Mouse (Mus musculus): ENCODE results near the gene Trp53rka. TPM values are rescaled to one million over a fixed set of nuclear protein-coding genes. Genes with fewer than 3 reads are reported as not detected.

Trp53rka gene
- total RNA-seq, 1 experiment from 2014 or later, result 8.0 TPM

GRCm38 (mm10) chr2:165494495-165494894 lies 1.4 kb upstream of the Trp53rka start:
- no peak for ATAC-seq (replicated peaks in 1 of 2; ENCODE audit: insufficient read depth in 1 of 2, low FRiP score in 2 of 2, low TSS enrichment in 1 of 2, low read depth in 1 of 2, poor library complexity in 2 of 2, severe bottlenecking in 2 of 2)

GRCm38 (mm10) chr2:165493587-165494210 lies 575 bp upstream of the Trp53rka start:
- 0 out of 4 replicates have a peak, but pooled peaks of 1 of the 2 experiments have one; percentile 8 for ATAC-seq (replicated peaks in 1 of 2; ENCODE audit: insufficient read depth in 1 of 2, low FRiP score in 2 of 2, low TSS enrichment in 1 of 2, low read depth in 1 of 2, poor library complexity in 2 of 2, severe bottlenecking in 2 of 2)

GRCm38 (mm10) chr2:165486881-165487535 lies 6.1 kb downstream of the Trp53rka start:
- ATAC-seq (replicated peaks in 1 of 2; ENCODE audit: insufficient read depth in 1 of 2, low FRiP score in 2 of 2, low TSS enrichment in 1 of 2, low read depth in 1 of 2, poor library complexity in 2 of 2, severe bottlenecking in 2 of 2), result peak; percentile 52 to 73

GRCm38 (mm10) chr2:165486401-165486800 lies 6.7 kb downstream of the Trp53rka start:
- ATAC-seq (replicated peaks in 1 of 2; ENCODE audit: insufficient read depth in 1 of 2, low FRiP score in 2 of 2, low TSS enrichment in 1 of 2, low read depth in 1 of 2, poor library complexity in 2 of 2, severe bottlenecking in 2 of 2), result no peak

- no peak for ATAC-seq (replicated peaks in 1 of 2; ENCODE audit: insufficient read depth in 1 of 2, low FRiP score in 2 of 2, low TSS enrichment in 1 of 2, low read depth in 1 of 2, poor library complexity in 2 of 2, severe bottlenecking in 2 of 2)
Measured at GRCm38 (mm10) chr2:165485826-165486225, 7.3 kb downstream of the Trp53rka start.

- ATAC-seq (replicated peaks in 1 of 2; ENCODE audit: insufficient read depth in 1 of 2, low FRiP score in 2 of 2, low TSS enrichment in 1 of 2, low read depth in 1 of 2, poor library complexity in 2 of 2, severe bottlenecking in 2 of 2), result no peak
Measured at GRCm38 (mm10) chr2:165484152-165484551, 9.0 kb downstream of the Trp53rka start.

- no peak for ATAC-seq (replicated peaks in 1 of 2; ENCODE audit: insufficient read depth in 1 of 2, low FRiP score in 2 of 2, low TSS enrichment in 1 of 2, low read depth in 1 of 2, poor library complexity in 2 of 2, severe bottlenecking in 2 of 2)
Measured at GRCm38 (mm10) chr2:165482003-165482402, 11.1 kb downstream of the Trp53rka start.

GRCm38 (mm10) chr2:165475850-165476249 lies 17.3 kb downstream of the Trp53rka start:
- no peak for ATAC-seq (replicated peaks in 1 of 2; ENCODE audit: insufficient read depth in 1 of 2, low FRiP score in 2 of 2, low TSS enrichment in 1 of 2, low read depth in 1 of 2, poor library complexity in 2 of 2, severe bottlenecking in 2 of 2)

GRCm38 (mm10) chr2:165475412-165475811 lies 17.7 kb downstream of the Trp53rka start:
- ATAC-seq (replicated peaks in 1 of 2; ENCODE audit: insufficient read depth in 1 of 2, low FRiP score in 2 of 2, low TSS enrichment in 1 of 2, low read depth in 1 of 2, poor library complexity in 2 of 2, severe bottlenecking in 2 of 2), result no peak

- ATAC-seq (replicated peaks in 1 of 2; ENCODE audit: insufficient read depth in 1 of 2, low FRiP score in 2 of 2, low TSS enrichment in 1 of 2, low read depth in 1 of 2, poor library complexity in 2 of 2, severe bottlenecking in 2 of 2), result no peak
Measured at GRCm38 (mm10) chr2:165473003-165473402, 20.1 kb downstream of the Trp53rka start, which contains the start of gene Slc13a3. TSS of gene Slc13a3 (minus strand) at chr2:165473230.

- ATAC-seq (replicated peaks in 1 of 2; ENCODE audit: insufficient read depth in 1 of 2, low FRiP score in 2 of 2, low TSS enrichment in 1 of 2, low read depth in 1 of 2, poor library complexity in 2 of 2, severe bottlenecking in 2 of 2), result no peak
Measured at GRCm38 (mm10) chr2:165471943-165472342, 21.2 kb downstream of the Trp53rka start.

GRCm38 (mm10) chr2:165470167-165470566 lies 23.0 kb downstream of the Trp53rka start:
- ATAC-seq (replicated peaks in 1 of 2; ENCODE audit: insufficient read depth in 1 of 2, low FRiP score in 2 of 2, low TSS enrichment in 1 of 2, low read depth in 1 of 2, poor library complexity in 2 of 2, severe bottlenecking in 2 of 2), result peak in 1 of 2 experiments; percentile 53; a peak in 1 of 4 replicates

- no peak for ATAC-seq (replicated peaks in 1 of 2; ENCODE audit: insufficient read depth in 1 of 2, low FRiP score in 2 of 2, low TSS enrichment in 1 of 2, low read depth in 1 of 2, poor library complexity in 2 of 2, severe bottlenecking in 2 of 2)
Measured at GRCm38 (mm10) chr2:165467824-165468452, 25.2 kb downstream of the Trp53rka start.

GRCm38 (mm10) chr2:165459663-165460062 lies 33.5 kb downstream of the Trp53rka start:
- ATAC-seq (replicated peaks in 1 of 2; ENCODE audit: insufficient read depth in 1 of 2, low FRiP score in 2 of 2, low TSS enrichment in 1 of 2, low read depth in 1 of 2, poor library complexity in 2 of 2, severe bottlenecking in 2 of 2), result no peak

- ATAC-seq (replicated peaks in 1 of 2; ENCODE audit: insufficient read depth in 1 of 2, low FRiP score in 2 of 2, low TSS enrichment in 1 of 2, low read depth in 1 of 2, poor library complexity in 2 of 2, severe bottlenecking in 2 of 2), result no peak
Measured at GRCm38 (mm10) chr2:165458189-165458588, 34.9 kb downstream of the Trp53rka start.

GRCm38 (mm10) chr2:165456710-165457109 lies 36.4 kb downstream of the Trp53rka start:
- ATAC-seq (replicated peaks in 1 of 2; ENCODE audit: insufficient read depth in 1 of 2, low FRiP score in 2 of 2, low TSS enrichment in 1 of 2, low read depth in 1 of 2, poor library complexity in 2 of 2, severe bottlenecking in 2 of 2), result no peak

- peak; percentile 35 to 53; a peak in 1 of 4 replicates for ATAC-seq (replicated peaks in 1 of 2; ENCODE audit: insufficient read depth in 1 of 2, low FRiP score in 2 of 2, low TSS enrichment in 1 of 2, low read depth in 1 of 2, poor library complexity in 2 of 2, severe bottlenecking in 2 of 2)
Measured at GRCm38 (mm10) chr2:165452730-165453693, 40.1 kb downstream of the Trp53rka start.
